8 mouse cellular contexts compared by ENCODE assay signal in the genomic region with DNA sequence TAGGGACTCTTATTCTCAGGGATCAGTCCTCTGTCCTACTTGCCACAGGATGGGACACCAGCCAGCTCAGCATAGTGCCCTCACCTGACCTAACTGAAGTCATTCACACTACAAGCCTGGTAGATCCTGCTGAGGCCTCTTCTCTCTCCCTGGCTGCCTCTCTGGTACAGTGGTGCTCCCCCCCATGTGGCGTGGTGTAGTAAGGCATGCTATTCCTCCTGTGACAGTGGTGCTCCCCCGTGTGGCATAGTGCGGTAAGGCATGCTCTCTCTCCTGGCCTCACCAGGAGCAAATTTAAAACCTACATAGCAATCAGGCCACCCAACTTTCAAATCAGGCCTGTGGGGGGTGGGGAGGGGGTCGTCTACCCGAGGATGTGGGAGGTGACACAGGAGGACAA. TPM values are rescaled to one million over a fixed set of nuclear protein-coding genes. Genes with fewer than 3 reads are reported as not detected.
A peak's percentile ranks its signal among the peaks of the same experiment; 100 is the strongest.
DNase-seq lines count a peak whose midpoint lies in the region; ATAC-seq and TF ChIP-seq lines count a peak whose summit lies in the region.

No protein-coding gene starts in this region.

- TF ChIP-seq CTCF in E14TG2a.4 (conservative IDR thresholded peaks at IDR 0.05; ENCODE audit: low read length): peak; percentile 94
- TF ChIP-seq CTCF in bone marrow macrophage, adult 2 months (IDR thresholded peaks at IDR 0.05; ENCODE audit: low read depth, low read length): peak; percentile 82

- WGBS in embryonic facial prominence, embryonic 15.5 days: 2% methylated on average over 5 of the region's 5 CpGs
- 3% methylated on average over 5 of the region's 5 CpGs for WGBS in heart, embryonic 14.5 days
- 3% methylated on average over 5 of the region's 5 CpGs for WGBS in liver, embryonic 13.5 days (ENCODE audit: insufficient replicate concordance)

- peak; percentile 55 for ATAC-seq in embryonic facial prominence, embryonic 15.5 days (ENCODE audit: insufficient number of reproducible peaks, low FRiP score, low TSS enrichment, low read depth)
- peak; percentile 40; the same call in 1 of the 2 replicates for ATAC-seq in heart, embryonic 14.5 days (ENCODE audit: insufficient number of reproducible peaks, insufficient read depth, low FRiP score, low read depth)
- peak; percentile 59 for ATAC-seq in liver, embryonic 13.5 days (ENCODE audit: low read depth)

- peaks cover 11% of the 10 kb centered on the region for H3K4me1 ChIP-seq in E14TG2a.4 (replicated peaks; ENCODE audit: low read depth, low read length)
- peaks cover 25% of the 10 kb centered on the region for H3K4me1 ChIP-seq in bone marrow macrophage, adult 2 months (ENCODE audit: control insufficient read depth, insufficient read depth, low read length)
- H3K4me1 ChIP-seq in embryonic facial prominence, embryonic 15.5 days: 0 out of 2 replicates have a peak, but pooled peaks cover 12% of the 10 kb centered on the region
- peaks cover 2 to 6% of the 10 kb centered on the region in 2 experiments; a peak in 1 of 4 replicates for H3K4me1 ChIP-seq in heart, embryonic 14.5 days (ENCODE audit: control insufficient read depth in 2 of 2, insufficient read depth in 2 of 2, low read length in 2 of 2)
- 0 out of 2 replicates have a peak, but pooled peaks cover 4% of the 10 kb centered on the region for H3K4me1 ChIP-seq in liver, embryonic 13.5 days (replicated peaks)

- TF ChIP-seq POLR2A in bone marrow macrophage, adult 2 months (IDR thresholded peaks at IDR 0.05; ENCODE audit: borderline replicate concordance, low read depth, low read length): no peak

- H3K9me3 ChIP-seq in E14TG2a.4 (ENCODE audit: low read length): no peaks in the 10 kb centered on the region
- no peaks in the 10 kb centered on the region for H3K9me3 ChIP-seq in embryonic facial prominence, embryonic 15.5 days (replicated peaks)
- H3K9me3 ChIP-seq in heart, embryonic 14.5 days (ENCODE audit: control insufficient read depth, low read length): no peaks in the 10 kb centered on the region
- no peaks in the 10 kb centered on the region for H3K9me3 ChIP-seq in liver, embryonic 13.5 days (replicated peaks)

- H3K36me3 ChIP-seq in E14TG2a.4 (ENCODE audit: insufficient read depth, low read length): no peaks in the 10 kb centered on the region
- H3K36me3 ChIP-seq in embryonic facial prominence, embryonic 15.5 days: no peaks in the 10 kb centered on the region
- H3K36me3 ChIP-seq in heart, embryonic 14.5 days (ENCODE audit: control insufficient read depth, insufficient read depth, low read length): no peaks in the 10 kb centered on the region
- no peaks in the 10 kb centered on the region for H3K36me3 ChIP-seq in liver, embryonic 13.5 days

- H3K27ac ChIP-seq in bone marrow macrophage, adult 2 months (ENCODE audit: insufficient read depth, low read depth, low read length): no peak overlapping the region
- H3K27ac ChIP-seq in embryonic facial prominence, embryonic 15.5 days (replicated peaks): no peak overlapping the region
- H3K27ac ChIP-seq in heart, embryonic 14.5 days (replicated peaks in 1 of 2; ENCODE audit: control insufficient read depth in 1 of 2, insufficient read depth in 1 of 2, low read depth in 2 of 2, low read length in 2 of 2): no peak overlapping the region
- H3K27ac ChIP-seq in liver, embryonic 13.5 days: no peak overlapping the region

- no peak overlapping the region for H3K9ac ChIP-seq in embryonic facial prominence, embryonic 15.5 days
- H3K9ac ChIP-seq in heart, embryonic 14.5 days (ENCODE audit: low read length): no peak overlapping the region
- H3K9ac ChIP-seq in liver, embryonic 13.5 days: no peak overlapping the region

- H3K4me2 ChIP-seq in embryonic facial prominence, embryonic 15.5 days (replicated peaks): no peak overlapping the region
- H3K4me2 ChIP-seq in heart, embryonic 14.5 days (ENCODE audit: low read length): no peak overlapping the region
- H3K4me2 ChIP-seq in liver, embryonic 13.5 days: no peak overlapping the region

- H3K27me3 ChIP-seq in E14TG2a.4 (ENCODE audit: insufficient read depth, low read length): no peaks in the 10 kb centered on the region; the same call in 1 of the 2 replicates
- no peaks in the 10 kb centered on the region for H3K27me3 ChIP-seq in embryonic facial prominence, embryonic 15.5 days
- H3K27me3 ChIP-seq in heart, embryonic 14.5 days (ENCODE audit: control insufficient read depth, insufficient read depth, low read length): peaks cover 5% of the 10 kb centered on the region; the same call in 1 of the 2 replicates
- no peaks in the 10 kb centered on the region for H3K27me3 ChIP-seq in liver, embryonic 13.5 days

- no peak overlapping the region for H3K4me3 ChIP-seq in E14TG2a.4 (replicated peaks; ENCODE audit: low read length)
- H3K4me3 ChIP-seq in bone marrow macrophage, adult 2 months (ENCODE audit: insufficient read depth, low read length): no peak overlapping the region
- no peak overlapping the region for H3K4me3 ChIP-seq in embryonic facial prominence, embryonic 15.5 days (replicated peaks)
- H3K4me3 ChIP-seq in heart, embryonic 14.5 days (ENCODE audit: control insufficient read depth in 1 of 2, insufficient read depth in 1 of 2, low read depth in 1 of 2, low read length in 2 of 2): no peak overlapping the region
- no peak overlapping the region for H3K4me3 ChIP-seq in liver, embryonic 13.5 days (replicated peaks)

- peak; percentile 86 for DNase-seq in kidney, postnatal 14 days
- peak; percentile 59 for DNase-seq in liver, embryonic 13.5 days
- peak; percentile 48 for DNase-seq in ovary, adult 18-20 months (ENCODE audit: low spot score)
- peak; percentile 52 to 67 for DNase-seq in thymus, adult 18-20 months

RNA-seq across cellular contexts. Expression of a gene that starts 26.4 kb away (rescaled TPM):
- 0.29 and 0.41 TPM in 2 replicates for polyA plus RNA-seq in bone marrow macrophage, adult 2 months (2012; ENCODE audit: insufficient read depth, insufficient read length, missing spikeins)
- polyA plus RNA-seq in embryonic facial prominence, embryonic 15.5 days (2015; fragmentation: Nextera tagmentation; extraction: Ambion mirVana): 0.17 and 0.21 TPM in 2 replicates
- polyA plus RNA-seq in heart, embryonic 14.5 days (2014; fragmentation: Nextera tagmentation; extraction: Ambion mirVana): 0.11 and 0.23 TPM in 2 replicates
- 0.07 and 0.10 TPM in 2 replicates for polyA plus RNA-seq in liver, embryonic 13.5 days (2015; fragmentation: Nextera tagmentation; extraction: Ambion mirVana)
